Mouse (Mus musculus) mouse embryonic stem cell (cell line): Measurements from ENCODE around the gene Defa36.
"Not testable (repeated sequence)": the region's sequence is repeated elsewhere in the genome, so short reads cannot be mapped to it uniquely, and the experiment has no call there.

Source experiments
- in situ Hi-C, 2 experiments: fragments of 300-500 bp; cut with MboI; formaldehyde crosslinking; loops; 1 replicate in 1 of 2; 3 replicates in 1 of 2; pipeline ENCODE4 v1.14.3; 2019 to 2020; ENCODE audit warnings: low sequenced_read_pairs in 2 of 2, low pct_unique_long_range_greater_than_20kb in 1 of 2, mixed read lengths in 1 of 2; ENCODE audit not compliant: unreplicated experiment in 1 of 2

Gene Defa36

GRCm38 (mm10) chr8:21427111-21427510 lies at the start of gene Defa36:
Gene Defa36, plus strand, starts transcription at chr8:21427411.
- in situ Hi-C loops, result not testable (repeated sequence)

DNA sequence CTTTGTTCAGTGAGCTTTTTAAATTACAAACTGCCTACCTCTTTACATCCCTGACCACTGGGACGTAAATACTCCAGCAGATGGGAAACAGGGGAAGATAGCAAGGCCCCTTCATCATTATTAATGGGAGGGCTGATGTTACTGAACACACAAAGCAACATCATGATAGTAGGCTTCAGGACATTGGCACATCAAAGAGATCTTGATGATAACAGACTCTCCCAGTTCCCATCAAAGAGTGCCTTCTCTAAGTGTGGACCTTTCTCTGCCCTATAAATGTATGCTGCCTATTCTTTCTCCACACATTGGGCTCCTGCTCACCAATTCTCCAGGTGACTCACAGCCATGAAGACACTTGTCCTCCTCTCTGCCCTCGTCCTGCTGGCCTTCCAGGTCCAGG lies 49.0 kb upstream of the Defa36 start, which contains the start of gene Defa2:
TSS of gene Defa2 (plus strand) at position 301 of the 400 bp plus-strand sequence.
- in situ Hi-C loops, result not testable (repeated sequence)

- in situ Hi-C loops, result not testable (repeated sequence)
These were observed 35.7 kb upstream of the Defa36 start, which contains the start of gene Defa33 for GRCm38 (mm10) chr8:21391511-21391910. Gene Defa33, plus strand, starts transcription at chr8:21391811.

GRCm38 (mm10) chr8:21456460-21456859 lies 29.2 kb downstream of the Defa36 start, which contains the start of gene Gm7849:
Gene Gm7849, minus strand, starts transcription at chr8:21456560.
- in situ Hi-C loops, result not testable (repeated sequence)
